Mouse (Mus musculus) lung, embryonic 15.5 days (tissue): Measurements from ENCODE around the gene Lrrc74a. TPM values are rescaled to one million over a fixed set of nuclear protein-coding genes. Genes with fewer than 3 reads are reported as not detected.

ENCODE experiments used
- ATAC-seq: fragments of 200-750 bp; cut with Nextera tagmentation; 2 replicates; pipeline ENCODE4 v1.8.0; 2017; ENCODE audit warnings: moderate number of reproducible peaks, borderline replicate concordance; ENCODE audit not compliant: low FRiP score, low TSS enrichment; ENCODE audit errors: extremely low read depth
- H3K27ac ChIP-seq: fragments of 300-500 bp; sonication (generic); 2 replicates; pipeline ENCODE4 v1.5.1; 2015; ENCODE audit warnings: moderate library complexity, mild to moderate bottlenecking, inconsistent platforms
- H3K27me3 ChIP-seq: fragments of 300-500 bp; sonication (generic); 2 replicates; pipeline ENCODE4 v1.6.1; 2015; ENCODE audit warnings: inconsistent platforms
- H3K36me3 ChIP-seq: fragments of 300-500 bp; sonication (generic); 2 replicates; pipeline ENCODE4 v1.6.1; 2015; ENCODE audit warnings: inconsistent platforms
- H3K4me1 ChIP-seq: fragments of 300-500 bp; sonication (generic); 2 replicates; pipeline ENCODE4 v1.6.1; 2015; ENCODE audit warnings: inconsistent platforms
- H3K4me2 ChIP-seq: fragments of 300-500 bp; sonication (generic); 2 replicates; pipeline ENCODE4 v1.6.1; 2015; ENCODE audit warnings: inconsistent platforms, mild to moderate bottlenecking, moderate library complexity
- H3K4me3 ChIP-seq: fragments of 300-500 bp; sonication (generic); 2 replicates; pipeline ENCODE4 v1.5.1; 2015; ENCODE audit warnings: mild to moderate bottlenecking, inconsistent platforms
- H3K9ac ChIP-seq: fragments of 300-500 bp; sonication (generic); 2 replicates; pipeline ENCODE4 v1.6.1; 2015; ENCODE audit warnings: inconsistent platforms
- H3K9me3 ChIP-seq: fragments of 300-500 bp; sonication (generic); 2 replicates; pipeline ENCODE4 v1.6.1; 2016; ENCODE audit warnings: inconsistent platforms
- WGBS: fragments of 180-500 bp; shearing (Covaris S2); methylation state at CpG from one replicate; pipeline ENCODE4 v1.1.7; 2015; 5-methylcytosine and 5-hydroxymethylcytosine counted together
- polyA plus RNA-seq: library from polyadenylated mRNA; unstranded; fragments of >200 nt; fragmentation: Nextera tagmentation; extraction: Ambion mirVana; gene quantifications from 2 replicates; pipeline ENCODE4 v1.2.1, GENCODE M21; 2015

Gene Lrrc74a
- polyA plus RNA-seq, 1 experiment from 2014 or later, result not detected

GRCm38 (mm10) chr12:86724300-86724699 lies 9.9 kb upstream of the Lrrc74a start:
- no peak for ATAC-seq
- Histone ChIP-seq H3K4me2 (no peak overlapping the region), H3K27ac (no peak overlapping the region), H3K4me1 (peaks cover 18% of the 10 kb centered on the region; the same call in 1 of the 2 replicates), H3K9me3 (no peaks in the 10 kb centered on the region), H3K36me3 (no peaks in the 10 kb centered on the region), H3K4me3 (no peak overlapping the region), H3K9ac (no peak overlapping the region), H3K27me3 (no peaks in the 10 kb centered on the region)
- 76% methylated on average over 2 of the region's 2 CpGs for WGBS

GRCm38 (mm10) chr12:86725706-86726105 lies 8.5 kb upstream of the Lrrc74a start:
- 2% methylated on average over 19 of the region's 19 CpGs for WGBS
- H3K27ac ChIP-seq, result peak overlapping the region; percentile 56
- peak overlapping the region; percentile 69 for H3K4me3 ChIP-seq
- peak overlapping the region; percentile 72 for H3K9ac ChIP-seq
- no peaks in the 10 kb centered on the region for H3K27me3 ChIP-seq
- no peaks in the 10 kb centered on the region for H3K36me3 ChIP-seq
- peak; percentile 12; the same call in 1 of the 2 replicates for ATAC-seq
- H3K4me1 ChIP-seq, result peaks cover 18% of the 10 kb centered on the region; the same call in 1 of the 2 replicates
- peak overlapping the region; percentile 89 for H3K4me2 ChIP-seq
- H3K9me3 ChIP-seq, result no peaks in the 10 kb centered on the region

- H3K27me3 ChIP-seq, result no peaks in the 10 kb centered on the region
- H3K4me3 ChIP-seq, result peak within 1 kb of the TSS; percentile 69
- peak; percentile 99 for ATAC-seq
- H3K36me3 ChIP-seq, result no peaks in the 10 kb centered on the region
- peak within 1 kb of the TSS; percentile 56 for H3K27ac ChIP-seq
- under 1% methylated on average over 44 of the region's 44 CpGs for WGBS
- peak within 1 kb of the TSS; percentile 89 for H3K4me2 ChIP-seq
- peaks cover 15% of the 10 kb centered on the region; the same call in 1 of the 2 replicates for H3K4me1 ChIP-seq
- no peaks in the 10 kb centered on the region for H3K9me3 ChIP-seq
- peak within 1 kb of the TSS; percentile 72 for H3K9ac ChIP-seq
Measured at GRCm38 (mm10) chr12:86726120-86726640, 8.0 kb upstream of the Lrrc74a start, which contains the start of gene Angel1. Gene Angel1 (minus strand): TSS chr12:86726460.

GRCm38 (mm10) chr12:86761036-86761435 lies 26.9 kb downstream of the Lrrc74a start:
- Histone ChIP-seq H3K27me3 (no peaks in the 10 kb centered on the region), H3K36me3 (no peaks in the 10 kb centered on the region), H3K27ac (no peak overlapping the region), H3K9me3 (no peaks in the 10 kb centered on the region), H3K4me2 (no peak overlapping the region), H3K9ac (no peak overlapping the region), H3K4me1 (no peaks in the 10 kb centered on the region), H3K4me3 (no peak overlapping the region)
- WGBS, result 66% methylated on average over 13 of the region's 13 CpGs
- no peak for ATAC-seq

GRCm38 (mm10) chr12:86764060-86764459 lies 29.9 kb downstream of the Lrrc74a start:
- no peak overlapping the region for H3K4me2 ChIP-seq
- H3K27me3 ChIP-seq, result no peaks in the 10 kb centered on the region
- H3K9me3 ChIP-seq, result no peaks in the 10 kb centered on the region
- H3K4me1 ChIP-seq, result peaks cover 6% of the 10 kb centered on the region; the same call in 1 of the 2 replicates
- no peak overlapping the region for H3K27ac ChIP-seq
- H3K36me3 ChIP-seq, result no peaks in the 10 kb centered on the region
- no peak overlapping the region for H3K4me3 ChIP-seq
- WGBS, result 57% methylated on average over 6 of the region's 6 CpGs
- no peak for ATAC-seq
- no peak overlapping the region for H3K9ac ChIP-seq

GRCm38 (mm10) chr12:86766467-86766866 lies 32.3 kb downstream of the Lrrc74a start:
- 79% methylated on average over 8 of the region's 8 CpGs for WGBS
- no peak for ATAC-seq
- H3K36me3 ChIP-seq, result no peaks in the 10 kb centered on the region

GRCm38 (mm10) chr12:86767868-86768631 lies 33.9 kb downstream of the Lrrc74a start:
- H3K27me3 ChIP-seq, result no peaks in the 10 kb centered on the region
- no peaks in the 10 kb centered on the region for H3K9me3 ChIP-seq
- no peaks in the 10 kb centered on the region for H3K36me3 ChIP-seq
- ATAC-seq, result no peak
- WGBS, result 31% methylated on average over 20 of the region's 20 CpGs
- H3K4me3 ChIP-seq, result no peak overlapping the region
- H3K27ac ChIP-seq, result no peak overlapping the region
- H3K4me1 ChIP-seq, result peaks cover 31% of the 10 kb centered on the region
- no peak overlapping the region for H3K9ac ChIP-seq
- H3K4me2 ChIP-seq, result no peak overlapping the region

More at GRCm38 (mm10) chr12:86766467-86766866, 32.3 kb downstream of the Lrrc74a start:
- no peak overlapping the region for H3K9ac ChIP-seq
- no peak overlapping the region for H3K27ac ChIP-seq
- H3K4me3 ChIP-seq, result no peak overlapping the region
- H3K4me2 ChIP-seq, result no peak overlapping the region
- peaks cover 27% of the 10 kb centered on the region for H3K4me1 ChIP-seq
- H3K9me3 ChIP-seq, result no peaks in the 10 kb centered on the region
- no peaks in the 10 kb centered on the region for H3K27me3 ChIP-seq

- Histone ChIP-seq H3K9me3 (no peaks in the 10 kb centered on the region), H3K9ac (no peak overlapping the region), H3K4me2 (no peak overlapping the region), H3K4me3 (no peak overlapping the region), H3K36me3 (no peaks in the 10 kb centered on the region), H3K4me1 (peaks cover 31% of the 10 kb centered on the region), H3K27ac (no peak overlapping the region), H3K27me3 (no peaks in the 10 kb centered on the region)
- no peak for ATAC-seq
- 39% methylated on average over 4 of the region's 4 CpGs for WGBS
Measured at GRCm38 (mm10) chr12:86768986-86769580, 34.9 kb downstream of the Lrrc74a start.

GRCm38 (mm10) chr12:86769819-86770218 lies 35.6 kb downstream of the Lrrc74a start:
- no peak for ATAC-seq
- H3K27me3 ChIP-seq, result no peaks in the 10 kb centered on the region
- H3K4me2 ChIP-seq, result no peak overlapping the region
- peaks cover 31% of the 10 kb centered on the region for H3K4me1 ChIP-seq
- H3K36me3 ChIP-seq, result no peaks in the 10 kb centered on the region
- H3K9ac ChIP-seq, result no peak overlapping the region
- no peaks in the 10 kb centered on the region for H3K9me3 ChIP-seq
- no peak overlapping the region for H3K4me3 ChIP-seq
- peak overlapping the region; percentile 85 for H3K27ac ChIP-seq

GRCm38 (mm10) chr12:86770261-86770670 lies 36.1 kb downstream of the Lrrc74a start:
- H3K36me3 ChIP-seq, result no peaks in the 10 kb centered on the region
- peak overlapping the region; percentile 85 for H3K27ac ChIP-seq
- no peak overlapping the region for H3K4me2 ChIP-seq
- no peak overlapping the region for H3K4me3 ChIP-seq
- 9% methylated on average over 4 of the region's 4 CpGs for WGBS
- H3K9ac ChIP-seq, result no peak overlapping the region
- no peaks in the 10 kb centered on the region for H3K9me3 ChIP-seq
- H3K27me3 ChIP-seq, result no peaks in the 10 kb centered on the region
- peaks cover 31% of the 10 kb centered on the region for H3K4me1 ChIP-seq
- ATAC-seq, result peak; percentile 71

- Histone ChIP-seq H3K9ac (no peak overlapping the region), H3K4me2 (no peak overlapping the region), H3K4me1 (peaks cover 35% of the 10 kb centered on the region), H3K27me3 (no peaks in the 10 kb centered on the region), H3K9me3 (no peaks in the 10 kb centered on the region), H3K4me3 (no peak overlapping the region), H3K27ac (peak overlapping the region; percentile 85), H3K36me3 (no peaks in the 10 kb centered on the region)
- ATAC-seq, result no peak
- WGBS, result 33% methylated on average over 3 of the region's 3 CpGs
Measured at GRCm38 (mm10) chr12:86770927-86771326, 36.8 kb downstream of the Lrrc74a start.
